Mouse (Mus musculus): ENCODE data around the gene Hoxc10. TPM values are rescaled to one million over a fixed set of nuclear protein-coding genes. Genes with fewer than 3 reads are reported as not detected.

Gene Hoxc10
- polyA plus RNA-seq, 1 experiment from 2014 or later = not detected

DNA sequence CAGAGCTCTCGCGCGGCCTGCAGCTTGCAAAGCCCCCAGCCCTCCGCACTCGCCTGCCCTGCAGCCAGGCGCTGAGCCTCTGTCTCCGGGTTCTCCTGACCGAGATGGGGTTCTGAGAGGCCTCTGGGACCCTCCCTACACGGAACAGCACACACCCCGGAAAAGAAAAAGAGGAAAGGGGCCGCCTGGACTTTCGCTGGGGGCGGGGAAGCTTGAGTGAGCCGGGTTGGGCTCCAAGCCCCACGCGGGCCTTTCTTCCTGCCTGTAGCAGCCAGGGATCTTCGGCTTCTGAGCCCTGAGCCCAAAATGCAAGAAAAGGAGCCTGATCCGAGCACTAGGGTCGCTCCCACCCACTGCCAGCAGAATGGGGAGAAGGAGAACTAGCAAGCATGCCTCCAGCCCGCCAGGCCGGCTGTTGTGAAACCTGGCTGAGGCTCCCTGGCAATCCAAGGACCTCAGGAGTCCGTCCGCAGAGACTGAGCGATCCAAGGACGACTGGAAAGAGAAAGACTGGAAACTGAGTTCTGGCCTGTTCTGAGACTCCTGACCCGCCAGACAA, 45.4 kb downstream of the Hoxc10 start:
- Histone ChIP-seq H3K9me3 (ENCODE audit: low read length) (no peaks in the 10 kb centered on the region), H3K4me1 (ENCODE audit: insufficient read depth, low read depth, low read length) (no peaks in the 10 kb centered on the region), H3K4me3 (ENCODE audit: low read depth, low read length) (no peak overlapping the region), H3K36me3 (ENCODE audit: insufficient read depth, low read length) (no peaks in the 10 kb centered on the region), H3K4me2 (replicated peaks; ENCODE audit: low read depth, low read length) (no peak overlapping the region), H3K9ac (replicated peaks; ENCODE audit: low read depth) (no peak overlapping the region), H3K27me3 (replicated peaks; ENCODE audit: insufficient read depth, low read length) (peaks cover 92% of the 10 kb centered on the region), H3K27ac (ENCODE audit: low read length) (no peak overlapping the region)
- TF ChIP-seq CTCF (IDR thresholded peaks at IDR 0.05) (no peak), EP300 (IDR thresholded peaks at IDR 0.05) (no peak)
- ATAC-seq (no peak), DNase-seq (ENCODE audit: low spot score) (no peak)
- WGBS = 9% methylated on average over 26 of the region's 26 CpGs

DNA sequence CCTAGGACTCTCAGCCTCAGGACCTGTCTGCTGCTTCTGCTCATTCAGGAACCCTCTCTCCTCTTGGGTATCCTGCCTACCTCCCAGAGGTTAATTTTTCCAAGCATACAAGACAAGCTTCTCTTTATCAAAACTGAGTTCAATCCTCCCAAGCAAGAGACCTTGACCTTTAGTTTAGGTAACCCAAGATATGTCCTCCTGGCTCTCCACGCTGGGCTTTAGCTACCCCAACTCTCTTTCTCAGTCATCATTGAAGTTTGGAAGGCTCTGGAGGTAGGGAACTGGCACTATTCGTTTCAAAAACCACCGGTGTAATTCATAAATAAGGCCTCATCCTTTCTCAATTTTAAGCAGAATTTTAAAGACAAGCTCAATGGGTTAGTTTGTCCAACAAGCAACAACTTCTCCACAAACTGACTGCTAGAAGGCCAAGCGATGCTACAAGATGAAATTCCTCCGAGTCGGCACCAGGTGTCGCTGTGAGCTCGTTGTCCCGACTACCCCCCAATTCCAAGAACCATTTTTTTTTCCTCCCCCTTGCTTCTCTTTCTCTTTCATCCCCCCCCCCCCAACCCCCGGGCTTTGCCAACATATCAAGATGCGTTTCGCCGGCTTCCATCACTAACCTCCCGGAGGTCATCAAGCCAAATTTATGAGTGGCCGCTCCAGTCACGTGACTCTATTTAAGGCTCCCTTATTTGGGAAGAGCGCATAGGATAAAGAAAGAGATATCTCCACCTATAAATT, 46.8 kb downstream of the Hoxc10 start:
- H3K4me1 ChIP-seq (ENCODE audit: insufficient read depth, low read depth, low read length) = no peaks in the 10 kb centered on the region
- H3K27me3 ChIP-seq (replicated peaks; ENCODE audit: insufficient read depth, low read length) = peaks cover 92% of the 10 kb centered on the region
- DNase-seq (ENCODE audit: low spot score) (peak; percentile 76), ATAC-seq (no peak)
- H3K4me2 ChIP-seq (replicated peaks; ENCODE audit: low read depth, low read length) = peak overlapping the region; percentile 38; the same call in 1 of the 2 replicates
- peak overlapping the region; percentile 19; the same call in 1 of the 2 replicates for H3K4me3 ChIP-seq (ENCODE audit: low read depth, low read length)
- H3K36me3 ChIP-seq (ENCODE audit: insufficient read depth, low read length) = no peaks in the 10 kb centered on the region
- H3K9ac ChIP-seq (replicated peaks; ENCODE audit: low read depth) = no peak overlapping the region
- TF ChIP-seq CTCF (IDR thresholded peaks at IDR 0.05) = peak; percentile 72
- no peak for TF ChIP-seq EP300 (IDR thresholded peaks at IDR 0.05)
- H3K9me3 ChIP-seq (ENCODE audit: low read length) = no peaks in the 10 kb centered on the region
- WGBS = 5% methylated on average over 17 of the region's 17 CpGs
- H3K27ac ChIP-seq (ENCODE audit: low read length) = no peak overlapping the region

DNA sequence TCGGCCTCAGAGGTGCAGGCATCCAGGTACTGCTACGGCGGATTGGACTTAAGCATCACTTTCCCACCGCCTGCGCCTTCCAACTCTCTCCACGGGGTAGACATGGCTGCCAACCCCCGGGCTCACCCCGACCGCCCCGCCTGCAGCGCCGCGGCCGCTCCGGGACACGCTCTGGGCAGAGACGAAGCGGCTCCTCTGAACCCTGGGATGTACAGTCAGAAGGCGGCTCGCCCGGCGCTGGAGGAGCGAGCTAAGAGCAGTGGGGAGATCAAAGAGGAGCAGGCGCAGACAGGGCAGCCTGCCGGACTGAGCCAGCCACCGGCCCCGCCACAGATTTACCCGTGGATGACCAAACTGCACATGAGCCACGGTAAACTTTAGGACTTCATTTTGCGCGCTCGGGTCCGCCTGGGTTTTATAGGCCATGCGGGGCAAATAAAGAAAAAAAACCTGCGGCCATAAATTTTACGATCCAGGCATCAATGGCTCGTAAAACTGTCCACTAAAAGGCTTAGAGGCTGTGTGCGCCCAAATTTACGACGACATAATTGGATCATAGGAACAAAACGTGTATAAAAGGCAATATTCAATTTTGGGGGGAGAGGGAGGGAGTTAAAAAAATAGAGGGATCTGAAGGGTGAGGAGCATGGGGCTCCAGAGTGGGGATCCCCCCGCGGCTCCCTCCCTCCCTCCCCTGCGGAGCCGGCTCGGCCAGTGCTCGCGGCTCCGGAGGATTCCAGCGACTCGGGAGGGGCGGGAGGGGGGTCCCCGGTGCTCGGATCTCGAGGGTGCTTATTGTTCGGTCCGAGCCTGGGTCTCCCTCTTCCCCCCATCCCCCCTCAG, 47.8 kb downstream of the Hoxc10 start:
- H3K4me2 ChIP-seq (replicated peaks; ENCODE audit: low read depth, low read length) = peak overlapping the region; percentile 38
- H3K36me3 ChIP-seq (ENCODE audit: insufficient read depth, low read length) = no peaks in the 10 kb centered on the region
- no peaks in the 10 kb centered on the region for H3K9me3 ChIP-seq (ENCODE audit: low read length)
- 2% methylated on average over 57 of the region's 57 CpGs for WGBS
- ATAC-seq (peak; percentile 16; the same call in 1 of the 2 replicates), DNase-seq (ENCODE audit: low spot score) (no peak)
- no peak overlapping the region for H3K27ac ChIP-seq (ENCODE audit: low read length)
- no peak overlapping the region for H3K9ac ChIP-seq (replicated peaks; ENCODE audit: low read depth)
- H3K27me3 ChIP-seq (replicated peaks; ENCODE audit: insufficient read depth, low read length) = peaks cover 93% of the 10 kb centered on the region
- peak overlapping the region; percentile 19; the same call in 1 of the 2 replicates for H3K4me3 ChIP-seq (ENCODE audit: low read depth, low read length)
- no peaks in the 10 kb centered on the region for H3K4me1 ChIP-seq (ENCODE audit: insufficient read depth, low read depth, low read length)
- TF ChIP-seq CTCF (IDR thresholded peaks at IDR 0.05) (no peak), EP300 (IDR thresholded peaks at IDR 0.05) (no peak)

DNA sequence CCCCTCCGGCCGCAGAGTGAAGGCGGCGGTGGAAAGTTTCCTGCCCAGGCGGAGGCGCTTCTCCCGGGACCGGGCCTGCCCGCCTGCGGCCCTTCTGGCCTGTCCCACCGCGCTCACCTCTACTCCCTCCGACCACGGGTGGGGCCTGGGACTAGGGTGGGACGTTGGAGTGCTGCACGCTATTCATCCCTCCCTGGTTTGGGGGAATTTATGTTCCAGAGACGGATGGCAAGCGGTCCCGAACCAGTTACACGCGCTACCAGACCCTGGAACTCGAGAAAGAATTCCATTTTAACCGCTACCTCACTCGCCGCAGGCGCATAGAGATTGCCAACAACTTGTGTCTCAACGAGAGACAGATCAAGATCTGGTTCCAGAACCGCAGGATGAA, 48.4 kb downstream of the Hoxc10 start:
- H3K4me1 ChIP-seq (ENCODE audit: insufficient read depth, low read depth, low read length) = no peaks in the 10 kb centered on the region
- no peak for TF ChIP-seq CTCF (IDR thresholded peaks at IDR 0.05)
- H3K36me3 ChIP-seq (ENCODE audit: insufficient read depth, low read length) = no peaks in the 10 kb centered on the region
- 0 out of 2 replicates have a peak overlapping the region, but pooled peaks have one; percentile 1 for H3K4me2 ChIP-seq (replicated peaks; ENCODE audit: low read depth, low read length)
- no peak overlapping the region for H3K9ac ChIP-seq (replicated peaks; ENCODE audit: low read depth)
- peaks cover 95% of the 10 kb centered on the region for H3K27me3 ChIP-seq (replicated peaks; ENCODE audit: insufficient read depth, low read length)
- H3K9me3 ChIP-seq (ENCODE audit: low read length) = no peaks in the 10 kb centered on the region
- no peak overlapping the region for H3K4me3 ChIP-seq (ENCODE audit: low read depth, low read length)
- WGBS = 2% methylated on average over 23 of the region's 28 CpGs
- no peak overlapping the region for H3K27ac ChIP-seq (ENCODE audit: low read length)
- DNase-seq (ENCODE audit: low spot score) (no peak), ATAC-seq (no peak)

DNA sequence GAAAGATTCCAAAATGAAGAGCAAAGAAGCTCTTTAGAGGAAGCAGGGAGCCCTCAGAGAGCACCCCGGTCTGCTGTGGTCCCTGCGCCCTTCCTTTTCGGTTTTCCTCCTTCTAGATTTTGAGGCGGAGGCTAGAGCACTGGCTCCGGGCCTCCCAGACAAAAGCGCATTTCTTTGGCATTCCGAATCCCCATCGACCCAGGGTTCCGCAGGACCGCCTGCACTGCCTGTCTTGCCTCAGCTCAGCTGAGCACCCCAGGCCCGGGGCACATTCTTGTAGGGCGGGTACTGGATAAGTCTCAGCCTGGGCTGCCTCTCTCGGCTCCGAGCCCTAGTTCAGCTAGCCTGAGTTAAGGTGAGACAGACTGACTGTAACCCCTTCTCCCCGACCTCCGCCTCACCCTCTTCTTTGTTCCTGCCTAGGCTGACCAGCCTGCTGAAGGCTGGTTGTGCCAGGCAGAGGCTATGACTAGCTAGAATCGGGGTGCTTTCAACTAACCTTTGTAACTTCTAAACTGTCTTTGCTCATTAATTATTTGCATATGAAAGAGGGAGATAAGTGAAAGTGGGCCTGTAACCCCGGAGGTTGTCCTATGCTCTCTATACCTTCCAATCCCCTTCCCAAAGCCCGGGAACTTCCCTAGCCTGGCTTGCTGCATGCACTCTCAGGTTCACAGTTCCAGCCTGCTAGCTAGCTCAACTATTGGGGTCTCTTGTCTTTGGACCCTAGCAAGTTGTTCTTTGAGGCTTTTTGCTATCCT, 49.0 kb downstream of the Hoxc10 start:
- Histone ChIP-seq H3K9ac (replicated peaks; ENCODE audit: low read depth) (no peak overlapping the region), H3K27me3 (replicated peaks; ENCODE audit: insufficient read depth, low read length) (peaks cover 95% of the 10 kb centered on the region), H3K4me1 (ENCODE audit: insufficient read depth, low read depth, low read length) (no peaks in the 10 kb centered on the region), H3K4me2 (replicated peaks; ENCODE audit: low read depth, low read length) (no peak overlapping the region), H3K9me3 (ENCODE audit: low read length) (no peaks in the 10 kb centered on the region), H3K36me3 (ENCODE audit: insufficient read depth, low read length) (no peaks in the 10 kb centered on the region), H3K27ac (ENCODE audit: low read length) (no peak overlapping the region), H3K4me3 (ENCODE audit: low read depth, low read length) (no peak overlapping the region)
- WGBS = 14% methylated on average over 19 of the region's 19 CpGs
- no peak for TF ChIP-seq EP300 (IDR thresholded peaks at IDR 0.05)
- TF ChIP-seq CTCF (IDR thresholded peaks at IDR 0.05) = no peak
- no peak for ATAC-seq
- no peak for DNase-seq (ENCODE audit: low spot score)

All from lung, postnatal 0 days (tissue).